Mouse (Mus musculus): Measurements from ENCODE around the gene Hapln4. TPM values are rescaled to one million over a fixed set of nuclear protein-coding genes. Genes with fewer than 3 reads are reported as not detected.
A peak's percentile ranks its signal among the peaks of the same experiment; 100 is the strongest.

Gene Hapln4
- polyA plus RNA-seq, 1 experiment = 6.0 TPM

DNA sequence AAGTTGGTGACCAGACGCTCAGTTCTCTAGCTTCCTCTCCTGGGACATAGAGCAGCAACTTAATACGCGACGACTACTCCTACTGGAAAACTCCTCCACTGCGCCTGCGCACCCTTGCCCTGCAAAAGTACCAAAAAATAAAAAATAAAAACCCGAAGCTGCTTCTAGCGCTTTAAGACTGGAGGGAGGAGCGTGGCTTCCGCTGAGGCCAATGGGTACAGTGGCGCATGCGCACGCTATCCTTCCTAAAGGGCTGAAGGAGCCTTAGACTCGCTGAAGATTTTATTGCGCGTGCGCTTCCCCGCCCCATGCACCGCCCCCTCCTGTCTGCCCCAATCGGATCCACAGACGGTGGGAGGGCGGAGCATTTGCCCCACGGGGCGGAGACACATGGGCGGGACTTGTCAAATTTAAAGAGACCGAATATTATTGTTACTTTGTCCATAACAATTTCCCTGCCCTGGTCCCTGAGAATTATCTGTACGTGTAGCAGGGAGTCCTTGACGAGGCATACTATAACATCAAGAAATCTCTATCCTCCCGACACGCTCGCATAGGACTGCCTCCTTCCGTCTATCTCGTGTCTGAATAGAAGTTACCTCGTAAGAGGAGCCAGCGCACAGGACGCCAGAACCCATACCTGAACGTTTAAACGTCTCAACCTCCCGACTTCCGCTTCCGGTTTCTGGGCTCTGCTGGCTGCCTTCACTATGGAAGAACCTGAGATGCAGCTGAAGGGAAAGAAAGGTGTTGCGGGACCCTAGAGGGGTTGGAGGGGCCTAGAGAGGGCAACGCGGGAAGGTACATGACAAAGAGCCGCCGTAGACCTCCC, 56.0 kb downstream of the Hapln4 start, which contains the start of the genes Rfxank, Borcs8 and Mef2b:
Gene Rfxank, minus strand, starts transcription at position 129 of the 832 bp plus-strand sequence.
Gene Borcs8, plus strand, starts transcription at position 474 of the 832 bp plus-strand sequence.
Gene Mef2b, plus strand, starts transcription at position 686 of the 832 bp plus-strand sequence.
- Histone ChIP-seq H3ac (ENCODE audit: control insufficient read depth, insufficient read length) (no peak within 1 kb of the TSS), H3K79me2 (ENCODE audit: control insufficient read depth, insufficient read depth) (peaks cover 18% of the 10 kb centered on the region), H3K27me3 (ENCODE audit: control insufficient read depth, insufficient read depth, insufficient read length) (no peaks in the 10 kb centered on the region), H3K4me2 (ENCODE audit: low read depth) (peak within 1 kb of the TSS; percentile 96), H3K36me3 (ENCODE audit: control insufficient read depth, insufficient read depth) (no peaks in the 10 kb centered on the region), H3K4me3 (peak within 1 kb of the TSS; percentile 70)
- TF ChIP-seq MYOD1 (IDR thresholded peaks at IDR 0.05; ENCODE audit: control insufficient read depth in 1 of 3, insufficient read length in 2 of 3, low read depth in 2 of 3) (no peak), USF1 (IDR thresholded peaks at IDR 0.05; ENCODE audit: low read depth) (peak; percentile 5), POLR2A (IDR thresholded peaks at IDR 0.05; ENCODE audit: insufficient read length, low read depth) (peak; percentile 47)

DNA sequence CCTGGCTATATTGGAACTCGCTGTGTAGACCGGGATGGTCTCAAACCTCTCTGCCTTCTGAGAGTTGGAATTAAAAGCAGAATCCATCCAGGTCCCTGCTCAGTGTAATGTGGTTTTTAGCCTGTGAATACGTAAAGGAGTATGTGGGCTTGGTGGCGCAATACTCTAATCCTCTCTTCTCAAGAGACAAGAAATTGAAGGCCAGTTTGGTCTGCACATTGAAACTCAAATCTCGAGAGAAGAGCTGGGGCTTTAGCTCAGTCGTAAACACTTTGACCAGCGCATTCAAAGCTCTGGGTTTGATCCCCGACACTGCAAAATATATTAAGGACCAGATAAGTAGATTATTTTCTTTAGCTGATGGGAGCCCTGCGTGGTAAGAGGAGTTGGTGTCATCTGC, 56.7 kb downstream of the Hapln4 start:
- Histone ChIP-seq H3K4me2 (ENCODE audit: low read depth) (peak overlapping the region; percentile 96), H3K4me3 (peak overlapping the region; percentile 70), H3K79me2 (ENCODE audit: control insufficient read depth, insufficient read depth) (peaks cover 18% of the 10 kb centered on the region), H3ac (ENCODE audit: control insufficient read depth, insufficient read length) (no peak overlapping the region), H3K36me3 (ENCODE audit: control insufficient read depth, insufficient read depth) (peaks cover 6% of the 10 kb centered on the region), H3K27me3 (ENCODE audit: control insufficient read depth, insufficient read depth, insufficient read length) (no peaks in the 10 kb centered on the region)
- TF ChIP-seq E2F4 (IDR thresholded peaks at IDR 0.05; ENCODE audit: insufficient read depth) (no peak), POLR2A (IDR thresholded peaks at IDR 0.05; ENCODE audit: insufficient read length, low read depth) (no peak), TCF3 (IDR thresholded peaks at IDR 0.05; ENCODE audit: insufficient read length, low read depth) (no peak), MYOG (IDR thresholded peaks at IDR 0.05; ENCODE audit: control insufficient read depth in 1 of 3, insufficient read depth in 1 of 3, insufficient read length in 2 of 3, low read depth in 2 of 3) (no peak), SRF (IDR thresholded peaks at IDR 0.05; ENCODE audit: control insufficient read depth, insufficient read length, low read depth) (no peak), CEBPB (IDR thresholded peaks at IDR 0.05; ENCODE audit: insufficient read depth, poor library complexity, severe bottlenecking) (no peak), USF1 (IDR thresholded peaks at IDR 0.05; ENCODE audit: low read depth) (no peak), POLR2AphosphoS2 (IDR thresholded peaks at IDR 0.05; ENCODE audit: insufficient read length, low read depth) (no peak), REST (IDR thresholded peaks at IDR 0.05; ENCODE audit: insufficient read depth, insufficient read length) (no peak), TCF12 (IDR thresholded peaks at IDR 0.05; ENCODE audit: insufficient read depth, poor library complexity, severe bottlenecking) (no peak), MAX (IDR thresholded peaks at IDR 0.05; ENCODE audit: low read depth) (no peak), MYOD1 (IDR thresholded peaks at IDR 0.05; ENCODE audit: control insufficient read depth in 1 of 3, insufficient read length in 2 of 3, low read depth in 2 of 3) (no peak)

Other genes starting within 250 kb of the Hapln4 start
- gene Cilp2, start 195.8 kb upstream of the Hapln4 start, polyA plus RNA-seq (2012; fragmentation: generic; extraction: Trizol) = 0.20 TPM
- 0.92 TPM for gene Tssk6, start 181.3 kb upstream of the Hapln4 start, polyA plus RNA-seq (2012; fragmentation: generic; extraction: Trizol)
- 277 TPM for gene Ndufa13, start 180.9 kb upstream of the Hapln4 start, polyA plus RNA-seq (2012; fragmentation: generic; extraction: Trizol)
- 19.0 TPM for gene Yjefn3, start 180.7 kb upstream of the Hapln4 start, polyA plus RNA-seq (2012; fragmentation: generic; extraction: Trizol)
- gene Gatad2a, start 87.1 kb upstream of the Hapln4 start, polyA plus RNA-seq (2012; fragmentation: generic; extraction: Trizol) = 46.7 TPM
- 27.4 TPM for gene Mau2, start 40.7 kb upstream of the Hapln4 start, polyA plus RNA-seq (2012; fragmentation: generic; extraction: Trizol)
- 38.4 TPM for gene Sugp1, start 40.6 kb upstream of the Hapln4 start, polyA plus RNA-seq (2012; fragmentation: generic; extraction: Trizol)
- gene Tm6sf2, start 10.5 kb upstream of the Hapln4 start, polyA plus RNA-seq (2012; fragmentation: generic; extraction: Trizol) = 0.54 TPM
- not detected for gene Ncan, start 37.4 kb downstream of the Hapln4 start, polyA plus RNA-seq (2012; fragmentation: generic; extraction: Trizol)
- gene Nr2c2ap, start 47.9 kb downstream of the Hapln4 start, polyA plus RNA-seq (2012; fragmentation: generic; extraction: Trizol) = 41.3 TPM
- gene Rfxank, start 55.7 kb downstream of the Hapln4 start, polyA plus RNA-seq (2012; fragmentation: generic; extraction: Trizol) = 11.2 TPM
- 53.0 TPM for gene Borcs8, start 56.0 kb downstream of the Hapln4 start, polyA plus RNA-seq (2012; fragmentation: generic; extraction: Trizol)
- 0.85 TPM for gene Mef2b, start 56.3 kb downstream of the Hapln4 start, polyA plus RNA-seq (2012; fragmentation: generic; extraction: Trizol)
- 132 TPM for gene Tmem161a, start 88.9 kb downstream of the Hapln4 start, polyA plus RNA-seq (2012; fragmentation: generic; extraction: Trizol)
- gene Slc25a42, start 128.8 kb downstream of the Hapln4 start, polyA plus RNA-seq (2012; fragmentation: generic; extraction: Trizol) = 2.6 TPM
- gene Sugp2, start 150.8 kb downstream of the Hapln4 start, polyA plus RNA-seq (2012; fragmentation: generic; extraction: Trizol) = 15.4 TPM
- 35.4 TPM for gene Armc6, start 151.0 kb downstream of the Hapln4 start, polyA plus RNA-seq (2012; fragmentation: generic; extraction: Trizol)
- gene Homer3, start 199.4 kb downstream of the Hapln4 start, polyA plus RNA-seq (2012; fragmentation: generic; extraction: Trizol) = 43.6 TPM
- gene Ddx49, start 219.0 kb downstream of the Hapln4 start, polyA plus RNA-seq (2012; fragmentation: generic; extraction: Trizol) = 106 TPM
- 236 TPM for gene Cope, start 219.1 kb downstream of the Hapln4 start, polyA plus RNA-seq (2012; fragmentation: generic; extraction: Trizol)
- 4.4 TPM for gene Cers1, start 232.3 kb downstream of the Hapln4 start, polyA plus RNA-seq (2012; fragmentation: generic; extraction: Trizol)
- gene Gdf1, start 246.4 kb downstream of the Hapln4 start, polyA plus RNA-seq (2012; fragmentation: generic; extraction: Trizol) = 2.6 TPM